Mouse (Mus musculus): ENCODE results near the gene Gramd1c. TPM values are rescaled to one million over a fixed set of nuclear protein-coding genes. Genes with fewer than 3 reads are reported as not detected.

Gramd1c gene
- 1 to 10 TPM; 1.6 to 2.2 TPM for total RNA-seq (2021)

- DNase-seq, result peak; percentile 78
Observed at GRCm38 (mm10) chr16:44063025-44063894, at the start of gene Gramd1c. Gene Gramd1c (minus strand): TSS chr16:44063345.

- DNase-seq, result peak; percentile 51
Observed at GRCm38 (mm10) chr16:44109002-44109401, 45.9 kb upstream of the Gramd1c start.

GRCm38 (mm10) chr16:44105211-44105610, 42.1 kb upstream of the Gramd1c start:
- no peak for DNase-seq

GRCm38 (mm10) chr16:44103806-44104766, 40.9 kb upstream of the Gramd1c start:
- DNase-seq, result no peak

- DNase-seq, result no peak
Observed at GRCm38 (mm10) chr16:44102925-44103324, 39.8 kb upstream of the Gramd1c start.

GRCm38 (mm10) chr16:44101181-44101710, 38.1 kb upstream of the Gramd1c start:
- no peak for DNase-seq

GRCm38 (mm10) chr16:44099377-44099776, 36.2 kb upstream of the Gramd1c start:
- no peak for DNase-seq

- no peak for DNase-seq
Observed at GRCm38 (mm10) chr16:44087650-44088049, 24.5 kb upstream of the Gramd1c start.

GRCm38 (mm10) chr16:44061341-44061740, 1.8 kb downstream of the Gramd1c start:
- no peak for DNase-seq

- DNase-seq, result no peak
Observed at GRCm38 (mm10) chr16:44060604-44061286, 2.4 kb downstream of the Gramd1c start.

- peak; percentile 82 for DNase-seq
Observed at GRCm38 (mm10) chr16:44058745-44059144, 4.4 kb downstream of the Gramd1c start.

- no peak for DNase-seq
Observed at GRCm38 (mm10) chr16:44055766-44056165, 7.4 kb downstream of the Gramd1c start.

GRCm38 (mm10) chr16:44053265-44053664, 9.9 kb downstream of the Gramd1c start:
- DNase-seq, result no peak

- no peak for DNase-seq
Observed at GRCm38 (mm10) chr16:44052390-44052789, 10.8 kb downstream of the Gramd1c start.

GRCm38 (mm10) chr16:44050139-44050538, 13.0 kb downstream of the Gramd1c start:
- DNase-seq, result no peak

GRCm38 (mm10) chr16:44039112-44039511, 24.0 kb downstream of the Gramd1c start:
- DNase-seq, result no peak

GRCm38 (mm10) chr16:44035221-44035620, 27.9 kb downstream of the Gramd1c start:
- DNase-seq, result no peak

- no peak for DNase-seq
Observed at GRCm38 (mm10) chr16:44033365-44033764, 29.8 kb downstream of the Gramd1c start.

- DNase-seq, result no peak
Observed at GRCm38 (mm10) chr16:44029273-44029672, 33.9 kb downstream of the Gramd1c start.

- no peak for DNase-seq
Observed at GRCm38 (mm10) chr16:44026822-44027221, 36.3 kb downstream of the Gramd1c start.

GRCm38 (mm10) chr16:44026210-44026609, 36.9 kb downstream of the Gramd1c start:
- no peak for DNase-seq

- no peak for DNase-seq
Observed at GRCm38 (mm10) chr16:44018986-44019548, 44.1 kb downstream of the Gramd1c start.
